Mouse (Mus musculus) hindbrain, postnatal 0 days (tissue): ENCODE results near the gene Map2k6. TPM values are rescaled to one million over a fixed set of nuclear protein-coding genes. Genes with fewer than 3 reads are reported as not detected.

Experiments used
- ATAC-seq: fragments of 200-750 bp; cut with Nextera tagmentation; 2 replicates; pipeline ENCODE4 v1.8.0; 2017; ENCODE audit warnings: mild to moderate bottlenecking, moderate TSS enrichment, moderate library complexity
- DNase-seq: peaks from one replicate; pipeline ENCODE4 v3.0.0-alpha.2; 2015; ENCODE audit warnings: low spot score
- H3K27ac ChIP-seq: fragments of 300-500 bp; sonication (generic); 2 replicates; pipeline ENCODE4 v1.5.1; 2014; ENCODE audit warnings: mild to moderate bottlenecking
- H3K27me3 ChIP-seq: fragments of 300-500 bp; sonication (generic); 2 replicates; pipeline ENCODE4 v1.6.1; 2014; ENCODE audit warnings: low read length, mixed read lengths; ENCODE audit not compliant: insufficient read depth
- H3K36me3 ChIP-seq: fragments of 300-500 bp; sonication (generic); 2 replicates; pipeline ENCODE4 v1.6.1; 2014; ENCODE audit warnings: low read length, mixed read lengths; ENCODE audit not compliant: insufficient read depth
- H3K4me1 ChIP-seq: fragments of 300-500 bp; sonication (generic); 2 replicates; pipeline ENCODE4 v1.6.1; 2014; ENCODE audit warnings: antibody characterized with exemption, low read length, mixed read lengths; ENCODE audit not compliant: insufficient read depth
- H3K4me2 ChIP-seq: fragments of 300-500 bp; sonication (generic); 2 replicates; pipeline ENCODE4 v1.6.1; 2014; ENCODE audit warnings: low read depth, mild to moderate bottlenecking, low read length, moderate library complexity, mixed read lengths
- H3K4me3 ChIP-seq: fragments of 300-500 bp; sonication (generic); 2 replicates; pipeline ENCODE4 v1.5.1; 2014; ENCODE audit warnings: low read length
- H3K9ac ChIP-seq: fragments of 300-500 bp; sonication (generic); replicated peaks from 2 replicates; pipeline ENCODE4 v1.6.1; 2014; ENCODE audit warnings: mild to moderate bottlenecking, low read length, moderate library complexity, mixed read lengths
- H3K9me3 ChIP-seq: fragments of 300-500 bp; sonication (generic); 2 replicates; pipeline ENCODE4 v1.6.1; 2016; ENCODE audit warnings: low read length, mixed read lengths
- CTCF ChIP-seq: IDR thresholded peaks from 2 replicates; pipeline ENCODE4 v1.5.1; 2016; ENCODE audit warnings: antibody characterized with exemption, control low read depth, low read depth
- WGBS: fragments of 180-500 bp; shearing (Covaris S2); extraction: QIAGEN DNeasy Blood & Tissue Kit; methylation state at CpG from one replicate; pipeline ENCODE4 v1.1.7; 2014; 5-methylcytosine and 5-hydroxymethylcytosine counted together
- polyA plus RNA-seq: library from polyadenylated mRNA; unstranded; fragments of >200 nt; fragmentation: Nextera tagmentation; extraction: Ambion mirVana; gene quantifications from 2 replicates; pipeline ENCODE4 v1.2.1, GENCODE M21; 2015
- total RNA-seq: library from RNA; depleted of rRNA; stranded (reverse); fragments of >200 nt; gene quantifications from 2 replicates; pipeline ENCODE4 v1.2.3, GENCODE M21; 2014

Map2k6 gene
- total and polyA plus RNA-seq, 2 experiments from 2014 or later = 16.3 to 21.2 TPM

DNA sequence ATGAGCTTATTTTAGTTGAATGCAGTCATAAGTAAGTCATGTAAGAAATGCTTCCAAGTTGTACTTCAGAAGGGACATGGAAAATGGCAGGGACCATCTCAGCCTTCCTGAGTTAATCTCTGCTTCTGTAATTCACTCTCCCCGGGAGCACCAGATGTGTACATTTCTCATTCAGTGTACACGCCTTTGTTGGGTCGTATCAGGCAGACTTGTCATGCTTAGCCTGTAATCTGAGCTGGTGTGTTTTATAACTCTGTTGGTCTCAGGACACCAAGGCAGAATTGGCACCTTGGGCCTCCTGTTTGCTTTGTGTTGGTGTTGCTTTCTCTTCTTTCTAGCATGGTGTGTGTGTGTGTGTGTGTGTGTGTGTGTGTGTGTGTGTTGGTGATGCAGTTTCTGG is 3.7 kb downstream of the Map2k6 start:
- Histone ChIP-seq H3K9ac (no peak overlapping the region), H3K4me2 (no peak overlapping the region), H3K27me3 (no peaks in the 10 kb centered on the region), H3K4me3 (no peak overlapping the region), H3K27ac (no peak overlapping the region), H3K9me3 (no peaks in the 10 kb centered on the region), H3K4me1 (peaks cover 6% of the 10 kb centered on the region; the same call in 1 of the 2 replicates), H3K36me3 (no peaks in the 10 kb centered on the region)
- TF ChIP-seq CTCF = no peak
- ATAC-seq (no peak), DNase-seq (no peak)
- 45% methylated on average over 3 of the region's 3 CpGs for WGBS

DNA sequence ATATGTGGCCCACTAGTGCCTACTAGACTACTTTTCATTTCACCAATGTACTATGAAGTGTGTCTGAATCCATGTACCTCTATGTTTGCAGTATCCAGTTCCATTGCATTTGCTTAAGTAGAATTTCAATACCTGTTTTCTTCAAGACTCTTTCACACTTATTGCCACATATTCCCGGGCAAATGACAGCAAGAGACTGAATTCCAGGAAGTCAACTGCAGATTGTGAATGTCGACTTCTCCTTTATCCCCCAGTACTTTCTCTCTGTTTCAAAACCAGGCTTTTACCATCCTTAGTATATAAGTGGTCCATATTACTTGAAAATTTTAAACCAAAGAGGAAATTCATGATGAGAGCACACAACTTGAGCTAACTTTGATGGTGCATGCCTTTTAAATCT is 4.7 kb downstream of the Map2k6 start:
- TF ChIP-seq CTCF = no peak
- H3K9ac ChIP-seq = no peak overlapping the region
- no peak for ATAC-seq
- H3K27me3 ChIP-seq = no peaks in the 10 kb centered on the region
- H3K27ac ChIP-seq = no peak overlapping the region
- H3K4me3 ChIP-seq = no peak overlapping the region
- peaks cover 6% of the 10 kb centered on the region; the same call in 1 of the 2 replicates for H3K4me1 ChIP-seq
- H3K36me3 ChIP-seq = no peaks in the 10 kb centered on the region
- no peak for DNase-seq
- 87% methylated on average over 2 of the region's 2 CpGs for WGBS
- no peaks in the 10 kb centered on the region for H3K9me3 ChIP-seq
- no peak overlapping the region for H3K4me2 ChIP-seq

DNA sequence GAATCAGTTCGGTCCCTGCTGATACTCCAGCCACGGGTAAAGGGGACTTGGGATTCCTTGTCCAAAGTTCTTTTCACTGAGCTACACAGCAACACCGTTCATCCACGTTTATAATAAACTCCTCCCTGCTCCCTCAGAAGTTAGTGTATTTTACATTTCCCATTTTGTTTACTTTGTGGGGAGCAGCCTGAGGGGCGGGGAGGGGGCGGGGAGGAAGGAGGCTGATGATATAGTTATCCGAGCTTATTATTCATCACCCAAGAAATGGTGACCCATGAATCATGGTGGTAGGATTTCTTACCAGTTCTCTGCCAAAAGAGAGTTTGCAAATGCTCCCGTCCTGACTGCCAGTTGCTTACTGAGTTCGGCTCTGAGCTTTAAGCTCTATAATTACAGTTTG is 6.7 kb downstream of the Map2k6 start:
- WGBS = 72% methylated on average over 9 of the region's 9 CpGs
- Histone ChIP-seq H3K9ac (no peak overlapping the region), H3K36me3 (no peaks in the 10 kb centered on the region), H3K27ac (no peak overlapping the region), H3K4me2 (no peak overlapping the region), H3K4me1 (peaks cover 3% of the 10 kb centered on the region; the same call in 1 of the 2 replicates), H3K9me3 (no peaks in the 10 kb centered on the region), H3K4me3 (no peak overlapping the region), H3K27me3 (no peaks in the 10 kb centered on the region)
- ATAC-seq (no peak), DNase-seq (no peak)
- no peak for TF ChIP-seq CTCF

DNA sequence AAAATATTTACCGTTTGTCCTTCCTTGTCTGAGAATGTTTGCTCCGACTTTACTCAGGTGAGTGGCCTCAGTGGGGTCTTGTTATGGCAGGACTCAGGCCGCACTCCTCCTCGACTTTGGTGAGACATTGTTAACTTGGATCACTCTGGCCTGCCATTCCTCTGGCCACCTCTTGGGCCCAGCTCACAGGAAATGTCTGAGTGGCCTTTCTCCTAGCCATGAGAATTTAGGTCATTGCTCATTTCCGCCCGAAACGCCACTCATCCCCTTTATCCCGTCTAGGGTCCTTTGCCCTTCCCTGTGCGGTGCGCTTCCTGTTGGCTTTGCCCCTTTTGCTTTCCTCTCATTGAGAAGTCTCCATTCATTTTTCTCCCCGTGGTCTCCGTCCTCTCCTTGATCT is 10.2 kb downstream of the Map2k6 start:
- H3K4me1 ChIP-seq = no peaks in the 10 kb centered on the region
- H3K27ac ChIP-seq = no peak overlapping the region
- H3K27me3 ChIP-seq = no peaks in the 10 kb centered on the region
- DNase-seq = no peak
- peak; percentile 16; the same call in 1 of the 2 replicates for TF ChIP-seq CTCF
- H3K4me2 ChIP-seq = no peak overlapping the region
- no peaks in the 10 kb centered on the region for H3K9me3 ChIP-seq
- 88% methylated on average over 12 of the region's 12 CpGs for WGBS
- no peaks in the 10 kb centered on the region for H3K36me3 ChIP-seq
- H3K9ac ChIP-seq = no peak overlapping the region
- ATAC-seq = no peak
- H3K4me3 ChIP-seq = no peak overlapping the region

DNA sequence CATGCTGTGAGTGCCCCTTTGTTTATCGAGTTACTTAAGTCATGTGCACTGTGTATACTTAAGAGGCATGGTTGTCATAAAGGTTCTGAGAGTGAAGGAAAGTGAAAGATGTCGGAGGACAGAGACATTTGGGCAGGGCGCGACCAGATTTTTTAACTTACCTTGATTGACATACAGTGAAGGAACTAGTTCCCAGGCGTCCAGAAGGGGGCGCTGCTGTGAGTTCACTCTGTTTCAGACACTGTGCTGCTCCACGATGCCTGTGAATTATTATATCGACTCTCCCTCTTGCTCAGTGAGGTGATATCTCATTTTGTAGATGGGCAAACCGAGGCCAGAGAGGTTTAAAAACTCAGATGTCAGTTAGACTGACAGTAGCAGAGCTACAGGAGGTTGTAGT is 10.9 kb downstream of the Map2k6 start:
- Histone ChIP-seq H3K4me2 (no peak overlapping the region), H3K4me3 (no peak overlapping the region), H3K36me3 (no peaks in the 10 kb centered on the region), H3K4me1 (no peaks in the 10 kb centered on the region), H3K9me3 (no peaks in the 10 kb centered on the region), H3K27ac (no peak overlapping the region), H3K27me3 (no peaks in the 10 kb centered on the region), H3K9ac (no peak overlapping the region)
- no peak for DNase-seq
- ATAC-seq = no peak
- WGBS = 72% methylated on average over 9 of the region's 9 CpGs
- peak; percentile 29; the same call in 1 of the 2 replicates for TF ChIP-seq CTCF

DNA sequence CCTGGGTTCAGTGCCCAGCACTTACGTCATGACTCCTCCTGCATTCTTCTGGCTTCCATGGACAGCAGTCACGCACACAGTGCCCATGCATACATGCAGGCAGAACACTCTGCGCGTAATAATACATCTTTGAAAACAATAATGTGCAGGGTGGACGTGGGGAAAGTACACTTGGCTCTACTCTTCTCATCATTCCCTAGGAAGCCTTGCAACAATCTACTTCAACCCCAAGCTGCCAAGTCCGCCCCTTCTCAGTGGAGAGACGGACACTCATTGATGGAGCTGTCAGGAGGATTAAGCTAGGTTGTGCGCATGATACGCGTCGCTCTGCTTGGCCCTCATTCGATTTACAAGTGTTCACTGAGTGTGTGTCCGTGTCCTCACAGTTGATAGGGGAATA is 12.7 kb downstream of the Map2k6 start:
- no peak overlapping the region for H3K4me2 ChIP-seq
- H3K4me3 ChIP-seq = no peak overlapping the region
- no peaks in the 10 kb centered on the region for H3K27me3 ChIP-seq
- WGBS = 93% methylated on average over 13 of the region's 13 CpGs
- no peak for TF ChIP-seq CTCF
- peaks cover 5% of the 10 kb centered on the region; the same call in 1 of the 2 replicates for H3K4me1 ChIP-seq
- no peak overlapping the region for H3K27ac ChIP-seq
- DNase-seq (no peak), ATAC-seq (no peak)
- H3K36me3 ChIP-seq = no peaks in the 10 kb centered on the region
- no peak overlapping the region for H3K9ac ChIP-seq
- no peaks in the 10 kb centered on the region for H3K9me3 ChIP-seq

DNA sequence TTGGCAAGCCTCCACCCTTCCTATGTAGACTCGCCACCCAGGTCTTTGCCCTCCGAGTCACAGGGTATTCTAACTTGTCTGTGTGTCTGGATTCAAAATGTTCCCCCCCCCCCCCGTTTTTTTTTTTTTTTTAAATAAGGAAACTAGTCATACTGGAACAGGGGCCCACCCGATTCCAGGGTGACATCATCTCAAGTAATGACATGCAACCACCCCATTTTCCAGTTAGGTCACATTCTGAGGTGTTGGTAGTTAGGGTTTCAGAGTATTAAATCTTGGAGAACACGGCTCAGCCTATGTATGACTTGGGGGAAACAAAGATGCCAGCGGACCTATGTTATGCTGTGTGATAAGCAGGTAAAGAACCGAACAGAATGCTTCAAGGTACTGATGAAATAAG is 15.3 kb downstream of the Map2k6 start:
- TF ChIP-seq CTCF = no peak
- H3K9me3 ChIP-seq = no peaks in the 10 kb centered on the region
- no peaks in the 10 kb centered on the region for H3K36me3 ChIP-seq
- ATAC-seq (no peak), DNase-seq (no peak)
- 82% methylated on average over 7 of the region's 7 CpGs for whole genome bisulfite sequencing
- H3K9ac ChIP-seq = no peak overlapping the region
- no peaks in the 10 kb centered on the region for H3K27me3 ChIP-seq
- H3K27ac ChIP-seq = no peak overlapping the region
- no peak overlapping the region for H3K4me3 ChIP-seq
- peaks cover 6% of the 10 kb centered on the region; the same call in 1 of the 2 replicates for H3K4me1 ChIP-seq
- H3K4me2 ChIP-seq = no peak overlapping the region
